Comparison of ENCODE assay signal across 13 mouse cellular contexts in genomic region chr16:44968113-44968512, GRCm38 (mm10). TPM values are rescaled to one million over a fixed set of nuclear protein-coding genes. Genes with fewer than 3 reads are reported as not detected.
"Had no signal": no experiment of that assay in that cellular context is flagged by ENCODE, and none has a peak within 500 bp of the region (broad histone marks: within the 10 kb centered on the region; RNA-seq: fewer than 3 reads in every experiment).

No protein-coding gene starts in this region.

- H3K4me1 ChIP-seq: limb, embryonic 10.5 days; lung, embryonic 15.5 days; midbrain, embryonic 15.5 days; neural tube, embryonic 13.5 days; stomach, embryonic 15.5 days had no signal

- H3K9me3 ChIP-seq: limb, embryonic 10.5 days; liver, embryonic 13.5 days; midbrain, embryonic 15.5 days; neural tube, embryonic 13.5 days; stomach, embryonic 15.5 days had no signal

- H3K27me3 ChIP-seq: liver, embryonic 13.5 days; lung, embryonic 15.5 days; midbrain, embryonic 15.5 days; neural tube, embryonic 13.5 days; stomach, embryonic 15.5 days had no signal

- H3K4me3 ChIP-seq: left cerebral cortex, adult 2 months; limb, embryonic 10.5 days; liver, embryonic 13.5 days; lung, embryonic 15.5 days; megakaryocyte, embryonic 14.5 days; midbrain, embryonic 15.5 days; neural tube, embryonic 13.5 days; stomach, embryonic 15.5 days had no signal

- ATAC-seq: liver, postnatal 0 days; midbrain, embryonic 15.5 days had no signal

- H3K9ac ChIP-seq: liver, embryonic 13.5 days; liver, postnatal 0 days; lung, embryonic 15.5 days; midbrain, embryonic 15.5 days; neural tube, embryonic 13.5 days; stomach, embryonic 15.5 days had no signal

- H3K4me2 ChIP-seq: liver, embryonic 13.5 days; lung, embryonic 15.5 days; midbrain, embryonic 11.5 days; midbrain, embryonic 15.5 days; neural tube, embryonic 13.5 days; stomach, embryonic 15.5 days had no signal

- H3K36me3 ChIP-seq: limb, embryonic 10.5 days; liver, embryonic 13.5 days; lung, embryonic 15.5 days; midbrain, embryonic 15.5 days; neural tube, embryonic 13.5 days; stomach, embryonic 15.5 days had no signal

- DNase-seq: liver, embryonic 13.5 days; liver, postnatal 0 days; lung, postnatal 14 days; retina, postnatal 1 day; thymus, postnatal 4 days had no signal

- H3K27ac ChIP-seq: left cerebral cortex, adult 2 months; limb, embryonic 10.5 days; liver, embryonic 13.5 days; lung, embryonic 15.5 days; midbrain, embryonic 15.5 days; neural tube, embryonic 13.5 days; stomach, embryonic 15.5 days had no signal

RNA-seq across cellular contexts. Expression of gene Cd200r3, which starts 24.6 kb away (rescaled TPM):
- polyA plus RNA-seq: limb, embryonic 10.5 days; midbrain, embryonic 11.5 days; midbrain, embryonic 15.5 days; neural tube, embryonic 13.5 days had no signal
